Mouse (Mus musculus) T-helper 1 cell (primary cell): ENCODE data around the gene Camk1d.

Source experiments
- in situ Hi-C: fragments of 300-600 bp; cut with MboI, MseI; formaldehyde crosslinking; loops from one replicate; pipeline ENCODE4 v1.15.1; 2025; ENCODE audit warnings: high pct_unique_total_duplicates

Gene Camk1d

GRCm38 (mm10) chr2:5324806-5325205 is 389.5 kb downstream of the Camk1d start:
- in situ Hi-C loops = no loop called here

- in situ Hi-C loops = no loop called here
These were observed 392.5 kb downstream of the Camk1d start for GRCm38 (mm10) chr2:5321660-5322295.

DNA sequence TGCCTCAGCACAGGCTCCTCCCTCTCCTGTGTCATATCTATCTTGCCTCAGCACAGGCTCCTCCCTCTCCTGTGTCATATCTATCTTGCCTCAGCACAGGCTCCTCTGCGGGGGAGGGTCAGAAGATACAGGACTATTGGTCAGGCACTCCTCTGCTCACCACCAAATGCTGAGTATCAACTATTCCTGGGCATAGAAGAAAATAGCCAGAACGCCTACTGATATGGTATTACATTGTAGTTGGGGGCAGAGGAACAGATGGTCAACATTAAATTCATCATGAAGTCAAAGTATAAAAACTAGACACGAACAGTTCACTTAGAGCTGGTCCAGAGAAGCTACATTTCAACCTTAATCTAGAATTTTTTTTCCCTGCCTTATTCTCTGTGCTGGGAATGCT is 395.2 kb downstream of the Camk1d start:
- in situ Hi-C loops = no loop called here

DNA sequence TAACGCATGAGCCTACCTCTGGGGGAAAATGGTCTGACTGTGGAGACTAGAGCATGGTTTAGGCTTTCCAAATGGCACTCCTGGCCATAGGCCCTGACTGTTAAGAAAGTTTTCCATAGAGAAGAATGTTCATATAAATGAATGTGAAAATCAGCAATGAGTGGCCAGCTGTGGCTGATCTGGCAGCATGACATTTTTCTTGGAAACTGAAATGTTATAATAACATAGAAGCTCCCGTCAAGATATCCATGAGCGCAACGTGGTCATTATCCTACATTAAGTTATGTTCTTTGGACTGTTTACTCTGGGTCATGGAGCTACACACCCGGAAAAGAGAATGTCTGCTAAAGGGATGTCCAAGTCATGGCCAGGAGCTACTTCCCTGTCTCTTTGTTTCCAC is 397.6 kb downstream of the Camk1d start:
- in situ Hi-C loops = no loop called here

DNA sequence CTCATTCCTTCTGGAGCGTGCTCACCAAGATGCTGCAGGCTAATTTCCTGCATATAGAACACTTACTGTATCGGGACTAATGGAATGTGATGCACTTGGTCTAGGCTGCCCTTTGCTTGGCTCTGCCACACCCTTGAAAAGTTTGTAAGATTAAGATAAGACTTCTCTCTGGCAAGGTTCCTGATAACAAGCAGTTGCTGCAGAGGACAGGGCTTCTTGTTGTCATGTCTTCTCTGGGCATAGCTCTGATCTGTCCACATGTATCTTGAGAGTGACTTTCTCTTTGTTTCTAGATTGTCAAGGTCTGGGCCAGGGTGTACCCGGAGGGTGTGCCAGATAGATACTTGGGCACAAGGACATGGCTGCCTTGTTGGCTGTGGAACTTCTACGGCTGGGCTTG is 398.1 kb downstream of the Camk1d start:
- in situ Hi-C loops = no loop called here

- in situ Hi-C loops = no loop called here
These were observed 399.0 kb downstream of the Camk1d start for GRCm38 (mm10) chr2:5315291-5315828.

GRCm38 (mm10) chr2:5314530-5315166 is 399.7 kb downstream of the Camk1d start:
- in situ Hi-C loops = no loop called here

GRCm38 (mm10) chr2:5305156-5305555 is 409.2 kb downstream of the Camk1d start:
- in situ Hi-C loops = no loop called here

DNA sequence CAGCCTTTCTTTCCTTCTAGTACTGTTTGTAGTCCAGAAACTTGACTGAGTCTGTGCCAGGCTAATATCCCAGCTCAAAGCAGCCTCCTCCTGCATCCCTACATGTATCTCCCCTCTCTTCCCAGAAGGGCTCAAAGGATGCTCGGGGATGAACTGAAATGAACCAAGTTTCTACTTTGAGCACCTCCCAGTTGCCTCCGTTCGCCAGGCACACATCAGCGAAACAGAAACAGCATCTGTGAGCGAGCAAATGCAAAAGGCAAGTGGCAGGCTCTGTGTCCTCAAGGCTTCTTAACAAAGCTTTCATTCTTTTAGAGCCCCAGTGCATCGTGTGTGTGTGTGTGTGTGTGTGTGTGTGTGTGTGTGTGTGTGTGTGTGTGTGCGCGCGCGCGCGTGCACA is 409.9 kb downstream of the Camk1d start:
- in situ Hi-C loops = no loop called here

GRCm38 (mm10) chr2:5301286-5301685 is 413.0 kb downstream of the Camk1d start:
- in situ Hi-C loops = no loop called here

GRCm38 (mm10) chr2:5298071-5298470 is 416.2 kb downstream of the Camk1d start:
- in situ Hi-C loops = no loop called here

DNA sequence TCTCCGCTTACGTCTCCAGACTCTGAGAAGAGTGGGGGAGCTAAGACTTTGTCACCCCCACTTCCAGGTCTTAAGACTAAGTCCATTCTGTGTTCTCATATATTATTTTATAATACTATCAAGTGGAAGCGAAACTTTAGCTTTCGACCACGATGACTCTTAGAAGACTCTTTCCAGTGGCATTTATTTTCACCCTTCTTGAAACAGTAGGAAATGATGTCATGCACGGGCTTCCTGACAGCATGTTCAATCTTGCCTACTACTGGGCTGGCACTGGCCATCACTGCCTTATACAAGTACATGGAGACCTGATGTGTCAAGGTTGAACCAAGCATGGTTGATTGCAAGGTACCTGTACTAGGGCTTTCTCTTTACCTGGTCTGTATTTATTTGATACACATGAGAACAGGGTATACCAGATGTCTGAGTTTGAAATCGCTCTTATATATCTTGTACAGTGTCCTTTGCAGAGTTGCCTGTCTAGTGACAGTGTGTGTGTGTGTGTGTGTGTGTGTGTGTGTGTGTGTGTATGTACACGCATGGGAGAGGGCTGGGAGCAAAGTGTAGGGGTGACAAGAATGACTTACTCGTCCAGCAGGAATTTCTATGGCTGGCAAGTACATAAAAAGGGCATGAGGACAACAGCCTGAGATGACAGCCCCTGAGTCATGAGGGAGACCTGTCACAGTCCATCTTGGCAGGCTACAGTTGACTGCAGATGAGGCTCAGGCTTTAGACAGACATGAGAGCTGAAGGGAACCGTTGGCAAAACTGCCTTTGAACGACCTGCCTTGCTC is 417.4 kb downstream of the Camk1d start:
- in situ Hi-C loops = no loop called here

- in situ Hi-C loops = no loop called here
These were observed 419.2 kb downstream of the Camk1d start for GRCm38 (mm10) chr2:5295098-5295497.

DNA sequence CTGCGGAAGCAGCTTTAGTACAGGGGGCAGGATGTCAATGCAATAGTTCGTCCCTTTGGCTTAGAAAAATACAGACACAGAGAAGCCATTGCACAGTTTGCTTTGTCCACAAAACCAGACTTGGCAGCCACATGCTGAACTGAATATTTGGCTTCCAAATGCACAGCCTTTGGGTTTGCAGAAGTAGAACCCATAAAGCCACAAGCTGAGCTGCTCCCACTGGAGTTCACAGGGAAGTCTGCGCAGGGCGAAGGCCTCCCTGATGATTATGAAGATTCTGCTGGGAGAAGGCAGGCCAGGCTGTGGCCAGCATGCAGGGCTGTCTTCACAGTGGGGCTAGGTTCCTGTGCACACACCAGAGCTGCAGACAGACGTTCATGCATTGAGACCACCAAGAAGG is 419.9 kb downstream of the Camk1d start:
- in situ Hi-C loops = no loop called here

- in situ Hi-C loops = no loop called here
These were observed 425.7 kb downstream of the Camk1d start for GRCm38 (mm10) chr2:5288593-5288992.

- in situ Hi-C loops = no loop called here
These were observed 427.3 kb downstream of the Camk1d start for GRCm38 (mm10) chr2:5287044-5287380.

- in situ Hi-C loops = no loop called here
These were observed 427.9 kb downstream of the Camk1d start for GRCm38 (mm10) chr2:5286189-5287043.

GRCm38 (mm10) chr2:5284351-5284750 is 430.0 kb downstream of the Camk1d start:
- in situ Hi-C loops = no loop called here

DNA sequence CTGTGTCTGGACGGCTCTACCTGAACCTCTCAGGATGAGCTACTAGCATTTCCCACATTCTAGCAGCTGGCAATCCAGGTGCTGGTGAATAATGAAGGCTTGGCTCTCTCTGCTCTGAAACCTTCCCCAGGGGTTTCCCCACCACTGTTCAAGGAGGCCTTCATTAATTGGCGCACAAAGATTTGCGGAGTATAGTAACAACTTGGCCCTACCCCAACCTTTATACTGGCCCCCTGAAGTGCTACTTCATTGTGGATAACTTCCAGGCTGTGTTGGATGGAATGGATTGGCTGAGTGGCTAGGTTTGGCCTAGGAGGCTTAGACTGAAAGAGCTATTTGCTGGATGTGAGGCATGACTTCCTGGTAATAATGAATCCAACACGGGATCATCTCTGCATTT is 431.7 kb downstream of the Camk1d start:
- in situ Hi-C loops = no loop called here

DNA sequence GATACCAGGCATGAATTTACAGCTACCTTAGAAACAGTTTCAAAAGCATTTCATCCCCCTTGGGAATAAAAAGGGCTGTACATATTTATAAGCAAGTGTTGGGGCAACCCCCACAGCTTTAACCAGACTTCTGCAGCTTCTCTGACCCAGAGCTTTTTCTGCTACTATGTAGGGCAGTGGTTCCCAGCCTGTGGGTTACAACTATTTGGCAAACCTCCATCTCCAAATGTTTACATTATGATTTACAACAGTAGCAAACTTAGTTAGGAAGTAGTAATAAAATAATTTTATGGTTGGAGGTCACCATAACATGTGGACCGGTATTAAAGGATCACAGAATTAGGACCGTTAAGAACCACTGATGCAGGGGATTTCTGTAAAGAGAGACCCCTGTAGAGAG is 446.3 kb downstream of the Camk1d start:
- in situ Hi-C loops = no loop called here

DNA sequence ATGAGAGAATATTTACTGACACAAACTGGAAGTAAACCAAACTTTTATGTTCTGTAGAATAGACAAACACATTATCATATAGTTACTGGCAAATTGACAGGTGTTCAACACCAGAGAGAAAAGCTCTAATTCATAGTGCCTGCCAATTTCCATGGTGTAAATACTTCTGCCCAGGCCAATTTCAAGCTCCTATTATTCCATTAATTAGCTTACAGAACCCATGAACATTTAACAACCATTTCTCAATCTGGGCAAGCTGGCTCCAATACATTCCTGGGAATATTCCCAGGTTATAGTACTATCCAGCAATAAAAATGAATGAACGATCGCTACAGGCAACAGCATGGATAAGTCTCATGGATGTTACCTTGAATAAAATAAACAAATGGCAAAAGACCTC is 452.0 kb downstream of the Camk1d start:
- in situ Hi-C loops = no loop called here

- in situ Hi-C loops = no loop called here
These were observed 456.1 kb downstream of the Camk1d start for GRCm38 (mm10) chr2:5258250-5258649.
